Mouse (Mus musculus) spleen, embryonic (tissue): Measurements from ENCODE around the gene Cyp26b1.

Experiments
- CTCF ChIA-PET: fragments of 350-600 bp; sonication (Branson Sonifier 250); formaldehyde crosslinking; loops from one replicate; lab custom pipeline; 2022; lab: Charles Lee

The Cyp26b1 gene

GRCm38 (mm10) chr6:84566825-84567224, 26.9 kb downstream of the Cyp26b1 start:
- CTCF ChIA-PET, result no interaction called here

- CTCF ChIA-PET, result no interaction called here
Observed at GRCm38 (mm10) chr6:84565245-84565644, 28.5 kb downstream of the Cyp26b1 start.

GRCm38 (mm10) chr6:84562948-84563347, 30.8 kb downstream of the Cyp26b1 start:
- CTCF ChIA-PET, result no interaction called here

- CTCF ChIA-PET, result no interaction called here
Observed at GRCm38 (mm10) chr6:84561171-84561570, 32.5 kb downstream of the Cyp26b1 start.

GRCm38 (mm10) chr6:84549852-84550437, 43.8 kb downstream of the Cyp26b1 start:
- CTCF ChIA-PET, result no interaction called here

- CTCF ChIA-PET, result no interaction called here
Observed at GRCm38 (mm10) chr6:84545428-84545827, 48.3 kb downstream of the Cyp26b1 start.

GRCm38 (mm10) chr6:84544359-84544758, 49.3 kb downstream of the Cyp26b1 start:
- CTCF ChIA-PET, result no interaction called here

GRCm38 (mm10) chr6:84543516-84543915, 50.2 kb downstream of the Cyp26b1 start:
- CTCF ChIA-PET, result no interaction called here

- CTCF ChIA-PET, result no interaction called here
Observed at GRCm38 (mm10) chr6:84539924-84540323, 53.8 kb downstream of the Cyp26b1 start.

GRCm38 (mm10) chr6:84538681-84539080, 55.0 kb downstream of the Cyp26b1 start:
- CTCF ChIA-PET, result no interaction called here

GRCm38 (mm10) chr6:84537611-84538197, 56.0 kb downstream of the Cyp26b1 start:
- CTCF ChIA-PET, result no interaction called here

- CTCF ChIA-PET, result no interaction called here
Observed at GRCm38 (mm10) chr6:84534944-84535343, 58.8 kb downstream of the Cyp26b1 start.

GRCm38 (mm10) chr6:84529912-84530311, 63.8 kb downstream of the Cyp26b1 start:
- CTCF ChIA-PET, result no interaction called here

- CTCF ChIA-PET, result no interaction called here
Observed at GRCm38 (mm10) chr6:84524901-84525601, 68.7 kb downstream of the Cyp26b1 start.
